16 mouse cellular contexts compared by ENCODE assay signal in the genomic region with DNA sequence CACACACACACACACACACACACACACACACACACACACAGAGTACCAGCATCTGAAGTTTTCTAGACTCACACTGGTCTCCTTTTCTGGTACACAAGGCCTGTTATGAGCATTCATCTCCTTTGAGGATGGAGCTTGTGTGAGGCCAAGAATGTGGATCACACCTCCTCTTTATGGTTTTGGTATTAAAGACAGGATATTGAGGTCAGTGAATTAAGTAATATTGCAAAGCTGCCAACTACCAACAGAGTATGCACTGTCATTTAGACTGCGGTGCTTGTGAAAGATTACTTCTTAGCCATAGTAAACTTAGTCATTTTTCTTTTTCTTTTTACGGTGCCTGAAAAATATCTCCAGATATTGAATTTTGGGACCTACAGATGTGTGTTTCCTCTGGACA.
"Had no signal": no experiment of that assay in that cellular context is flagged by ENCODE, and none has a peak within 500 bp of the region (broad histone marks: within the 10 kb centered on the region; RNA-seq: fewer than 3 reads in every experiment).

No protein-coding gene starts in this region.

- H3K4me3 ChIP-seq: midbrain, embryonic 10.5 days; midbrain, embryonic 13.5 days; midbrain, embryonic 15.5 days; myocyte; neural tube, embryonic 12.5 days; stomach, embryonic 15.5 days had no signal

- H3K27me3 ChIP-seq: midbrain, embryonic 13.5 days; midbrain, embryonic 15.5 days; neural tube, embryonic 12.5 days; stomach, embryonic 15.5 days had no signal

- H3K27ac ChIP-seq: liver, embryonic 14.5 days; midbrain, embryonic 10.5 days; midbrain, embryonic 13.5 days; midbrain, embryonic 15.5 days; neural tube, embryonic 12.5 days; stomach, embryonic 15.5 days; stomach, postnatal 0 days had no signal

- ATAC-seq: midbrain, embryonic 13.5 days; midbrain, embryonic 15.5 days had no signal

- H3K4me2 ChIP-seq: lung, embryonic 14.5 days; midbrain, embryonic 13.5 days; midbrain, embryonic 15.5 days; neural tube, embryonic 12.5 days; stomach, embryonic 15.5 days had no signal

- DNase-seq: lung, adult 18-20 months; lung, embryonic 14.5 days; lung, postnatal 10 days; lung, postnatal 4 days; right cerebral cortex, postnatal 14 days; thymus, adult 2 months; thymus, postnatal 25 days; thymus, postnatal 4 days had no signal

- H3K4me1 ChIP-seq: midbrain, embryonic 15.5 days; neural tube, embryonic 12.5 days; stomach, embryonic 15.5 days had no signal

- H3K9me3 ChIP-seq: midbrain, embryonic 10.5 days; midbrain, embryonic 13.5 days; midbrain, embryonic 15.5 days; neural tube, embryonic 12.5 days; stomach, embryonic 15.5 days had no signal

- H3K9ac ChIP-seq: liver, embryonic 14.5 days; lung, embryonic 14.5 days; midbrain, embryonic 13.5 days; midbrain, embryonic 15.5 days; neural tube, embryonic 12.5 days; stomach, embryonic 15.5 days had no signal

- H3K36me3 ChIP-seq: midbrain, embryonic 10.5 days; midbrain, embryonic 13.5 days; midbrain, embryonic 15.5 days; neural tube, embryonic 12.5 days; stomach, embryonic 15.5 days had no signal
